Mouse (Mus musculus) CH12.LX (cell line): ENCODE results near the gene Cpxm1. TPM values are rescaled to one million over a fixed set of nuclear protein-coding genes. Genes with fewer than 3 reads are reported as not detected.

Experiments
- DNase-seq: peaks from one replicate; pipeline ENCODE4 v3.0.0-alpha.2; 2013; ENCODE audit errors: extremely low read depth
- H3K27ac ChIP-seq: 2 replicates; pipeline ENCODE4 v1.5.1; 2012; ENCODE audit warnings: low read depth, mild to moderate bottlenecking, control low read depth, moderate library complexity; ENCODE audit not compliant: insufficient read depth
- H3K27me3 ChIP-seq: replicated peaks from 2 replicates; pipeline ENCODE3; 2012; ENCODE audit warnings: inconsistent platforms
- H3K36me3 ChIP-seq, 2 experiments: replicated peaks in 1 of 2; 2 replicates each; pipeline versions ENCODE3 to v1.6.1; 2012; ENCODE audit warnings: inconsistent platforms in 1 of 2, low read length in 1 of 2, mild to moderate bottlenecking in 1 of 2, mixed read lengths in 1 of 2, moderate library complexity in 1 of 2; ENCODE audit not compliant: control insufficient read depth in 1 of 2, insufficient read depth in 1 of 2
- H3K4me1 ChIP-seq, 2 experiments: 2 replicates each; pipeline ENCODE4 v1.6.1; 2012; ENCODE audit warnings: inconsistent platforms in 1 of 2, moderate library complexity in 1 of 2; ENCODE audit not compliant: insufficient read depth in 2 of 2, control insufficient read depth in 1 of 2
- H3K4me2 ChIP-seq: 2 replicates; pipeline ENCODE4 v1.6.1; 2012; ENCODE audit warnings: low read depth, mild to moderate bottlenecking, control low read depth; ENCODE audit not compliant: poor library complexity, insufficient read depth, severe bottlenecking
- H3K4me3 ChIP-seq, 3 experiments: fragments of 150-350 bp in 1 of 3; sonication (generic) in 1 of 3; replicated peaks in 1 of 3; 2 replicates each; pipeline versions ENCODE3 to v1.5.1; 2011 to 2012; ENCODE audit warnings: low read depth in 2 of 3, low read length in 2 of 3, mild to moderate bottlenecking in 2 of 3, moderate library complexity in 2 of 3, control low read depth in 1 of 3, improper control_type of control experiment in 1 of 3, inconsistent platforms in 1 of 3, mixed read lengths in 1 of 3; ENCODE audit not compliant: poor library complexity in 1 of 3
- H3K79me2 ChIP-seq: replicated peaks from 2 replicates; pipeline ENCODE4 v1.6.1; 2012; ENCODE audit warnings: mild to moderate bottlenecking, moderate library complexity; ENCODE audit not compliant: control insufficient read depth, poor library complexity, insufficient read depth, severe bottlenecking; ENCODE audit errors: extremely low read depth
- H3K9ac ChIP-seq: 2 replicates; pipeline ENCODE4 v1.6.1; 2012; ENCODE audit warnings: low read depth, mild to moderate bottlenecking, control low read depth, moderate library complexity; ENCODE audit not compliant: insufficient read depth
- H3K9me3 ChIP-seq: replicated peaks from 2 replicates; pipeline ENCODE3; 2012; ENCODE audit warnings: low read length, inconsistent platforms, mixed read lengths
- BHLHE40 ChIP-seq: IDR thresholded peaks from 2 replicates; pipeline ENCODE4 v1.6.1; 2011; ENCODE audit warnings: mild to moderate bottlenecking, low read depth, low read length, improper control_type of control experiment
- CHD2 ChIP-seq: IDR thresholded peaks from 2 replicates; pipeline ENCODE4 v1.6.1; 2011; ENCODE audit warnings: low read length, improper control_type of control experiment
- E2F4 ChIP-seq: IDR thresholded peaks from 2 replicates; pipeline ENCODE4 v1.6.1; 2011; ENCODE audit warnings: low read depth, low read length, improper control_type of control experiment; ENCODE audit not compliant: insufficient replicate concordance
- EP300 ChIP-seq: IDR thresholded peaks from 2 replicates; pipeline ENCODE4 v1.6.1; 2011; ENCODE audit warnings: low read length, improper control_type of control experiment
- ETS1 ChIP-seq: conservative IDR thresholded peaks from 2 replicates; pipeline ENCODE4 v1.6.1; 2012; ENCODE audit warnings: low read depth, mild to moderate bottlenecking, inconsistent platforms, low read length, improper control_type of control experiment, moderate library complexity
- GABPA ChIP-seq: IDR thresholded peaks from 2 replicates; pipeline ENCODE4 v1.6.1; 2012; ENCODE audit warnings: low read depth, low read length, improper control_type of control experiment, inconsistent platforms; ENCODE audit not compliant: insufficient replicate concordance
- IRF4 ChIP-seq: IDR thresholded peaks from 2 replicates; pipeline ENCODE4 v1.6.1; 2014; ENCODE audit warnings: low read depth, mild to moderate bottlenecking, inconsistent platforms, low read length, improper control_type of control experiment
- JUN ChIP-seq: IDR thresholded peaks from 2 replicates; pipeline ENCODE4 v1.6.1; 2011; ENCODE audit warnings: low read depth, mild to moderate bottlenecking, low read length, improper control_type of control experiment, moderate library complexity; ENCODE audit not compliant: insufficient read depth
- JUND ChIP-seq: conservative IDR thresholded peaks from 2 replicates; pipeline ENCODE4 v1.6.1; 2011; ENCODE audit warnings: low read depth, low read length, improper control_type of control experiment
- KAT2A ChIP-seq: IDR thresholded peaks from 2 replicates; pipeline ENCODE4 v1.6.1; 2012; ENCODE audit warnings: low read length, improper control_type of control experiment, inconsistent platforms; ENCODE audit not compliant: insufficient replicate concordance
- MEF2A ChIP-seq: IDR thresholded peaks from 2 replicates; pipeline ENCODE4 v1.6.1; 2014; ENCODE audit warnings: low read depth, mild to moderate bottlenecking, inconsistent platforms, low read length, improper control_type of control experiment, borderline replicate concordance
- MXI1 ChIP-seq: IDR thresholded peaks from 2 replicates; pipeline ENCODE4 v1.6.1; 2011; ENCODE audit warnings: mild to moderate bottlenecking, low read depth, low read length, improper control_type of control experiment
- NRF1 ChIP-seq: IDR thresholded peaks from 2 replicates; pipeline ENCODE4 v1.6.1; 2014; ENCODE audit warnings: low read depth, mild to moderate bottlenecking, inconsistent platforms, low read length, improper control_type of control experiment, moderate library complexity
- PAX5 ChIP-seq: IDR thresholded peaks from 2 replicates; pipeline ENCODE4 v1.6.1; 2012; ENCODE audit warnings: low read length, inconsistent platforms, mixed read lengths
- POLR2A ChIP-seq: IDR thresholded peaks from 2 replicates; pipeline ENCODE4 v1.6.1; 2011; ENCODE audit warnings: low read depth, mild to moderate bottlenecking, improper control_type of control experiment, low read length
- RAD21 ChIP-seq: IDR thresholded peaks from 2 replicates; pipeline ENCODE4 v1.6.1; 2011; ENCODE audit warnings: low read depth, mild to moderate bottlenecking, low read length, improper control_type of control experiment, moderate library complexity
- RCOR1 ChIP-seq: conservative IDR thresholded peaks from 2 replicates; pipeline ENCODE4 v1.6.1; 2012; ENCODE audit warnings: low read depth, mild to moderate bottlenecking, inconsistent platforms, low read length, improper control_type of control experiment
- TBP ChIP-seq: conservative IDR thresholded peaks from 2 replicates; pipeline ENCODE4 v1.6.1; 2011; ENCODE audit warnings: low read depth, low read length, improper control_type of control experiment
- TCF12 ChIP-seq: IDR thresholded peaks from 2 replicates; pipeline ENCODE4 v1.6.1; 2014; ENCODE audit warnings: low read depth, mild to moderate bottlenecking, inconsistent platforms, low read length, improper control_type of control experiment
- USF1 ChIP-seq: IDR thresholded peaks from 2 replicates; pipeline ENCODE4 v1.6.1; 2014; ENCODE audit warnings: low read depth, mild to moderate bottlenecking, inconsistent platforms, low read length, improper control_type of control experiment
- ZC3H11A ChIP-seq: IDR thresholded peaks from 2 replicates; pipeline ENCODE4 v1.6.1; 2012; ENCODE audit warnings: low read depth, mild to moderate bottlenecking, inconsistent platforms, low read length, improper control_type of control experiment
- ZKSCAN1 ChIP-seq: IDR thresholded peaks from 2 replicates; pipeline ENCODE4 v1.6.1; 2012; ENCODE audit warnings: low read depth, inconsistent platforms, low read length, improper control_type of control experiment, borderline replicate concordance
- dilution Hi-C: fragments of 300-500 bp; cut with MboI; formaldehyde crosslinking; loops from 2 replicates; pipeline ENCODE4 v1.14.3; 2020; ENCODE audit warnings: low sequenced_read_pairs; ENCODE audit not compliant: extremely low pct_unique_long_range_greater_than_20kb, extremely low pct_ligation_motif_present
- in situ Hi-C: fragments of 300-500 bp; cut with MboI; formaldehyde crosslinking; loops from 3 replicates; pipeline ENCODE4 v1.14.3; 2019; ENCODE audit warnings: low sequenced_read_pairs, low pct_ligation_motif_present, low pct_unique_long_range_greater_than_20kb, mixed read lengths
- polyA plus RNA-seq: library from polyadenylated mRNA; unstranded; fragments of >175 nt; gene quantifications from 2 replicates; pipeline ENCODE4 v1.2.1, GENCODE M21; 2012; ENCODE audit warnings: low read depth; ENCODE audit not compliant: insufficient read length
- total RNA-seq, 2 experiments: library from RNA; depleted of rRNA; stranded (reverse); fragments of 300-350 nt in 1 of 2; fragments of >200 nt in 1 of 2; gene quantifications; 2 replicates each; pipeline ENCODE4 v1.2.3; 2012 to 2014

Gene Cpxm1
- total and polyA plus RNA-seq, 3 experiments, result 0.13 to 0.31 (median 0.20) TPM

GRCm38 (mm10) chr2:130414094-130414856 lies 16.9 kb upstream of the Cpxm1 start (continued):
- no peak for TF ChIP-seq TBP
- no peak; the same call in 1 of the 2 replicates for TF ChIP-seq ETS1
- TF ChIP-seq NRF1, result no peak
- no peak for TF ChIP-seq JUN
- TF ChIP-seq TCF12, result no peak
- 0 out of 2 replicates have a peak, but pooled peaks have one; percentile 24 for TF ChIP-seq BHLHE40
- peak; percentile 62 for TF ChIP-seq EP300
- no peak for TF ChIP-seq MXI1

- peaks cover 2% of the 10 kb centered on the region for H3K9me3 ChIP-seq
- no peak overlapping the region for H3K4me2 ChIP-seq
- peak; percentile 48 for DNase-seq
- no peaks in the 10 kb centered on the region for H3K79me2 ChIP-seq
- in situ Hi-C loops, result no loop called here
- H3K4me3 ChIP-seq, result no peak overlapping the region
- no peaks in the 10 kb centered on the region for H3K27me3 ChIP-seq
- peaks cover 0 to 17% of the 10 kb centered on the region in 2 experiments for H3K36me3 ChIP-seq
- TF ChIP-seq GABPA (no peak), TCF12 (peak; percentile 56), BHLHE40 (no peak), USF1 (no peak), POLR2A (no peak), IRF4 (peak; percentile 88), RAD21 (no peak), CHD2 (peak; percentile 38; the same call in 1 of the 2 replicates), PAX5 (no peak), RCOR1 (peak; percentile 75; the same call in 1 of the 2 replicates), TBP (no peak), MEF2A (peak; percentile 47; the same call in 1 of the 2 replicates), ZC3H11A (no peak), EP300 (peak; percentile 93), JUN (peak; percentile 67; the same call in 1 of the 2 replicates), KAT2A (no peak), JUND (peak; percentile 79), ZKSCAN1 (no peak), E2F4 (no peak)
- no peak overlapping the region for H3K9ac ChIP-seq
- dilution Hi-C loops, result no loop called here
- peaks cover 13 to 44% of the 10 kb centered on the region in 2 experiments for H3K4me1 ChIP-seq
- H3K27ac ChIP-seq, result no peak overlapping the region; the same call in 1 of the 2 replicates
These were observed 15.4 kb upstream of the Cpxm1 start for GRCm38 (mm10) chr2:130412775-130413174.
